Mouse (Mus musculus) kidney, embryonic 16.5 days (tissue): ENCODE data around the gene Sorbs2. TPM values are rescaled to one million over a fixed set of nuclear protein-coding genes. Genes with fewer than 3 reads are reported as not detected.

Source experiments
- ATAC-seq: fragments of 200-750 bp; cut with Nextera tagmentation; 2 replicates; pipeline ENCODE4 v1.8.0; 2017; ENCODE audit warnings: moderate TSS enrichment; ENCODE audit not compliant: low FRiP score, low TSS enrichment
- H3K27ac ChIP-seq: fragments of 300-500 bp; sonication (generic); 2 replicates; pipeline ENCODE4 v1.5.1; 2014; ENCODE audit warnings: low read length
- H3K27me3 ChIP-seq: fragments of 300-500 bp; sonication (generic); 2 replicates; pipeline ENCODE4 v1.6.1; 2014; ENCODE audit warnings: low read length, control low read depth, mixed read lengths; ENCODE audit not compliant: insufficient read depth
- H3K36me3 ChIP-seq: fragments of 300-500 bp; sonication (generic); 2 replicates; pipeline ENCODE4 v1.6.1; 2014; ENCODE audit warnings: low read length, control low read depth, mixed read lengths; ENCODE audit not compliant: insufficient read depth
- H3K4me1 ChIP-seq: fragments of 300-500 bp; sonication (generic); 2 replicates; pipeline ENCODE4 v1.6.1; 2014; ENCODE audit warnings: low read length, control low read depth, mixed read lengths; ENCODE audit not compliant: insufficient read depth
- H3K4me2 ChIP-seq: fragments of 300-500 bp; sonication (generic); replicated peaks from 2 replicates; pipeline ENCODE4 v1.6.1; 2014; ENCODE audit warnings: low read depth, low read length
- H3K4me3 ChIP-seq: fragments of 300-500 bp; sonication (generic); 2 replicates; pipeline ENCODE4 v1.5.1; 2014; ENCODE audit warnings: mild to moderate bottlenecking, low read length
- H3K9ac ChIP-seq: fragments of 300-500 bp; sonication (generic); replicated peaks from 2 replicates; pipeline ENCODE4 v1.6.1; 2014; ENCODE audit warnings: low read length
- H3K9me3 ChIP-seq: fragments of 300-500 bp; sonication (generic); 2 replicates; pipeline ENCODE4 v1.6.1; 2016; ENCODE audit warnings: low read length, control low read depth
- WGBS: fragments of 180-500 bp; shearing (Covaris S2); extraction: QIAGEN DNeasy Blood & Tissue Kit; methylation state at CpG from one replicate; pipeline ENCODE4 v1.1.7; 2014; 5-methylcytosine and 5-hydroxymethylcytosine counted together
- polyA plus RNA-seq: library from polyadenylated mRNA; unstranded; fragments of >200 nt; fragmentation: Nextera tagmentation; extraction: Ambion mirVana; gene quantifications from 2 replicates; pipeline ENCODE4 v1.2.1, GENCODE M21; 2015

The Sorbs2 gene
- polyA plus RNA-seq, 1 experiment from 2014 or later, result 35.5 TPM

DNA sequence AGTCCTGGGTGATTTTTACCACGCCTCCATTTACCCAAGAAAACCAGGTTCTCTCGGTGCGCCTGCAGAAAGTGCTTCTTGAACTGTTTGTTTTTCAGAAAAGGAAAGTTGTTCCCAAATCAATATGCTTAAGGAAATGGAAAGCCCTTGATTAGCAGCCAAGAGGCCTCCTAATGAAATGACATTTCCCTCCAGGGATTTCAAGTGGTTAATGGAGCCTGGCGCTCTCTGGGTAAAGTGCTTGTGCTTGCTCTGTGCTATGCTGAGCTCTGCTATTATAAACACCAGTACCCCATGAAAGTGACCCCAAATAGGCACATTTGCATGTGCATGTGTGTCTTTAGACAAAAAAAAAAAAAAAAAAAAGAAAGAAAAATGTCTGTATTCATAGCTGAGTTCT is 84.3 kb downstream of the Sorbs2 start:
- Histone ChIP-seq H3K27ac (peak overlapping the region; percentile 45), H3K4me1 (peaks cover 12% of the 10 kb centered on the region), H3K27me3 (no peaks in the 10 kb centered on the region), H3K4me3 (no peak overlapping the region), H3K4me2 (no peak overlapping the region), H3K36me3 (no peaks in the 10 kb centered on the region), H3K9ac (no peak overlapping the region), H3K9me3 (no peaks in the 10 kb centered on the region)
- ATAC-seq, result no peak
- WGBS, result 58% methylated on average over 4 of the region's 4 CpGs

- ATAC-seq, result no peak
- no peak overlapping the region for H3K27ac ChIP-seq
- no peak overlapping the region for H3K4me2 ChIP-seq
Measured at GRCm38 (mm10) chr8:45593711-45594110, 86.1 kb downstream of the Sorbs2 start.

DNA sequence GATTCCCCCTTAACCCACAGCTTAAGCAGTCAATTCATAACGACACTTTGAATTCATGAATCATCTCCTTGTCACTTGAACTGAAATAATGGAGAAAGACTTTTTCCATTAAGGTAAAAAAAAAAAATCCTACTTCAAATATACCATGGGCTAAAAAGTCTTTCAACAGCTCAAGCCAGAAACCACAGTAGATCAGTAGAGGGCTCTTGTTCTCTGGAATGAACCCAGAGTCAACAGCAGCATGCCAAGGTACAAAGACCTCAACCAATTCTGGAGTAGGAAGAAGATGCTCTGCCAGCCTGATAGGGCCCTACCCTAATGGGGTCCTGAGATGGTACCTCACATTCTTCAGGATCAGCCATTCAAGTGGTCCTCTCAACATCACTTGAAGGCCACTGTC is 88.4 kb downstream of the Sorbs2 start:
- Histone ChIP-seq H3K4me1 (peaks cover 8% of the 10 kb centered on the region), H3K36me3 (no peaks in the 10 kb centered on the region), H3K9ac (no peak overlapping the region), H3K27ac (no peak overlapping the region), H3K9me3 (no peaks in the 10 kb centered on the region), H3K27me3 (no peaks in the 10 kb centered on the region), H3K4me3 (no peak overlapping the region), H3K4me2 (no peak overlapping the region)
- WGBS, result 82% methylated on average over 1 of the region's 1 CpGs
- no peak for ATAC-seq

More at GRCm38 (mm10) chr8:45593711-45594110, 86.1 kb downstream of the Sorbs2 start:
- no peaks in the 10 kb centered on the region for H3K9me3 ChIP-seq
- 71% methylated on average over 5 of the region's 5 CpGs for WGBS
- H3K4me1 ChIP-seq, result peaks cover 8% of the 10 kb centered on the region
- no peaks in the 10 kb centered on the region for H3K27me3 ChIP-seq
- H3K4me3 ChIP-seq, result no peak overlapping the region
- H3K9ac ChIP-seq, result no peak overlapping the region
- no peaks in the 10 kb centered on the region for H3K36me3 ChIP-seq

- no peak for ATAC-seq
- no peaks in the 10 kb centered on the region for H3K27me3 ChIP-seq
- no peak overlapping the region for H3K27ac ChIP-seq
- WGBS, result 87% methylated on average over 2 of the region's 2 CpGs
- H3K4me3 ChIP-seq, result no peak overlapping the region
- peaks cover 7% of the 10 kb centered on the region for H3K4me1 ChIP-seq
- H3K36me3 ChIP-seq, result no peaks in the 10 kb centered on the region
- H3K4me2 ChIP-seq, result no peak overlapping the region
- H3K9ac ChIP-seq, result no peak overlapping the region
- H3K9me3 ChIP-seq, result no peaks in the 10 kb centered on the region
Measured at GRCm38 (mm10) chr8:45596591-45596990, 89.0 kb downstream of the Sorbs2 start.

DNA sequence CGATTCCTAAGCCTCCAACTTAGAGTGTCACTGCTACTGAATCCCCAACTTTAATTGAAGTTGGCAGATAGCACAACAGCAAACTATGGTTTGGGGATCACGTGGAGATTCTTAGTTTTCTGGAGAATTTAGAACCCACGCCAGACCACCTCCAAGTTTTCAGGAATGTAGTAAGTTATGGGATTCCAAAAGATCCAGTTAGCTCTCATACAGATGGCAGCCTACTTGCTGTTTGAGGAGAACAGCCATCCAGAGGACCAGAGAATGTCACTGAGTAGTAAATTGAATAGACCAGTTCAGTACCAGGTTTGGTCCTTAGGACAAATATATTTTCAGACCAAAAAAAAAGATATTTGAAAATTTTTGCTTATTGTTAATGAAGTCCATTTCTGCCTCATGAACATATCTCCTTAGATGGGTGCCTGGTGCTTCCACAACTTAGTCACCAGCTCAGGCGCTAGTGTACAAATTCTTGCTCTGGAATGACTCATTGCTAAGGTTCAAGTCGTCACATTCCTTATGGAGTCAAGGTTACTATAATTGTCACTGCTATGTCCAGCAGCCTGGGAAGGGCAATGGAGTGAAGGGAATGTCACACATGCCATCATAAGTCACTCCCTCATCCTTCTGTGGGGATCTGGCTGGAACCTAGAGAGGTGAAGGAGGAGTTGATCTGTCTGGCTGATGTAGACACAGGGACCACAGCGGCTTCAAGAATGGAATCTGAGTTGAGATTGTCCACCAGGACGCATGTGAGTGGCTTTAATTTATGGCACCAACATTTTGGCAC is 90.2 kb downstream of the Sorbs2 start:
- Histone ChIP-seq H3K36me3 (no peaks in the 10 kb centered on the region), H3K27me3 (no peaks in the 10 kb centered on the region), H3K27ac (no peak overlapping the region), H3K9ac (no peak overlapping the region), H3K9me3 (no peaks in the 10 kb centered on the region), H3K4me3 (no peak overlapping the region), H3K4me2 (no peak overlapping the region), H3K4me1 (no peaks in the 10 kb centered on the region)
- ATAC-seq, result no peak
- WGBS, result 76% methylated on average over 7 of the region's 7 CpGs

DNA sequence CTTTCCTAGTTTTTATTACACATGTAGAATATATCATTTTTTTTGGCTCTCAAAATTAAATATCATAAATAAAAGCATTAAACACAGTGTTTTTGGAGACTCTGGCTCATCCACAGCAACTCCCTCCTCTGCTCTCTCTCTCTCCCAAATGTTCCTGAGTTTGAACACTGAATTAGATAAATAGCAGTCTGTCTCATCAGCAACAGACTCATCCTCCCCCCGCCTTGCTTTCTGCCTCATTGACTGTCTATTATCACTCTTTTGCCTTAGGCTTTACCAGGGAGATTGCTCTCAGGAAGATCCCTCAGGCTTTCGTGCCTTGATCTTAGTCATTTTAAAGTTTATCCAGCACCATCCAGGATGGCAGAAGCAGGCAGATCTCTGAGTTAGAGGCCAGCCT is 91.3 kb downstream of the Sorbs2 start:
- no peaks in the 10 kb centered on the region for H3K36me3 ChIP-seq
- WGBS, result 58% methylated on average over 2 of the region's 2 CpGs
- no peak overlapping the region for H3K9ac ChIP-seq
- H3K27me3 ChIP-seq, result no peaks in the 10 kb centered on the region
- H3K9me3 ChIP-seq, result no peaks in the 10 kb centered on the region
- ATAC-seq, result no peak
- H3K4me2 ChIP-seq, result no peak overlapping the region
- no peak overlapping the region for H3K4me3 ChIP-seq
- no peak overlapping the region for H3K27ac ChIP-seq
- H3K4me1 ChIP-seq, result no peaks in the 10 kb centered on the region

DNA sequence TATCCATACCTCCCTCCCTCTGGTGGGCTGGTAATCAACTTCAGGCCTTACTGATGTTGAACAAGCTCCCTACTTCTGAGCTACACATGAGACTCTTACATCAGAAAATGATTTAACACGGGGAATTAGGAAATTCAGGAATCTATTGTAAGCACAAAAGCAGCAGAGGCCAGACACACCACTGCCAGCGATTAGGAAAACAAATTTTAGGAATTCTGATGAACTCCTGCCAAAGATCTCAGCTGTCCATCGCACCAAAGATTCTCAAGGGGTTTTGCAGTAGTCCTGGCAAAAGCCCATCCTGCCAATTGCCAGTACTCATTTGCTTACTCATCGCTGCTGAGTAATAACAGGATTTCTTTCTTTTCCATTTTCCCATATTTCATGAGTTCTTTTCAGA is 94.4 kb downstream of the Sorbs2 start:
- Histone ChIP-seq H3K4me1 (no peaks in the 10 kb centered on the region), H3K36me3 (no peaks in the 10 kb centered on the region), H3K4me3 (no peak overlapping the region), H3K4me2 (no peak overlapping the region), H3K27me3 (no peaks in the 10 kb centered on the region), H3K9ac (no peak overlapping the region), H3K9me3 (no peaks in the 10 kb centered on the region), H3K27ac (no peak overlapping the region)
- no peak for ATAC-seq
- WGBS, result 81% methylated on average over 4 of the region's 4 CpGs

DNA sequence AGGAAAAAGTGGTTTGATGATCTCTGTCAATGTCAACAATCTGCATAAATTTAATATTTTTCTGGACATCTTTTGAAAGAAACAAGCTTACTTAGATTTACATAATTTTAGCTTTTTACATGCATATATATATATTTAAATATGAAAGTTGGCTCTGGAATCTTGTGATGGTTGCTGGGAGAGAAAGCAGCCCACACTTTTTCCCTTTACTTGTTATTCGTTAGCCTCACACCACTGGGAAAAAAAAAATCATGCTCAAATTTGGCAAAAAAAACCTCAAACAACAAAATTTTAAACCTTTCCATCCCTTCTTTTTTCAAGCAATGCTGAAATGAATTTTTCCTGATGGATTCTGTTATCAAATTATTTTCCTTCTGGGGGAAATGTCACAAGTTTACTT is 97.8 kb downstream of the Sorbs2 start:
- Histone ChIP-seq H3K9ac (no peak overlapping the region), H3K27me3 (no peaks in the 10 kb centered on the region), H3K9me3 (no peaks in the 10 kb centered on the region), H3K4me3 (no peak overlapping the region), H3K4me2 (no peak overlapping the region), H3K27ac (no peak overlapping the region), H3K36me3 (no peaks in the 10 kb centered on the region), H3K4me1 (peaks cover 10% of the 10 kb centered on the region; the same call in 1 of the 2 replicates)
- 76% methylated on average over 1 of the region's 1 CpGs for WGBS
- no peak for ATAC-seq

GRCm38 (mm10) chr8:45607012-45607411 is 99.4 kb downstream of the Sorbs2 start:
- ATAC-seq, result no peak
- H3K4me3 ChIP-seq, result no peak overlapping the region
- 87% methylated on average over 6 of the region's 6 CpGs for WGBS
- H3K9ac ChIP-seq, result no peak overlapping the region
- H3K4me2 ChIP-seq, result no peak overlapping the region
- no peaks in the 10 kb centered on the region for H3K27me3 ChIP-seq
- peaks cover 25% of the 10 kb centered on the region for H3K4me1 ChIP-seq
- no peaks in the 10 kb centered on the region for H3K36me3 ChIP-seq
- H3K27ac ChIP-seq, result no peak overlapping the region
- H3K9me3 ChIP-seq, result no peaks in the 10 kb centered on the region

DNA sequence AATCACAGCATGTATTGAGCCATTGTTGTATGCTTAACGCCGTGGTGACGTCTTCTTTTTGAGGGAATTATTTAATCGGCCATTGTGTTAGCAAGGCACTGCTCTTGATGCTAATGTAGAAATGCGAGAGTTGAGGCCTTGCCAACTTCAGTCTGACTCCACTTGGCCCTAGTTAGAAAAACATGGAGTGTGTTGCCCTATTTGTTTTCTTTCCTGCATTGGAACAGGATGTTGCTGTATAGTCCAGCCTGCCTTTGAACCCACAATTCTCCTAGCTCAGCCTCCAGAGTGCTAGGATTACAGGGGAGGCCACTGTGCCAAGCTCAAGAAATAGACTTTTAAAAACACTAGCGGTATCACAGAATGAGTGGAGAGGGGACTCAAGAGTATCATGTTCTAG is 100.8 kb downstream of the Sorbs2 start:
- no peak overlapping the region for H3K9ac ChIP-seq
- ATAC-seq, result no peak
- H3K36me3 ChIP-seq, result no peaks in the 10 kb centered on the region
- no peaks in the 10 kb centered on the region for H3K9me3 ChIP-seq
- WGBS, result 87% methylated on average over 6 of the region's 6 CpGs
- peaks cover 25% of the 10 kb centered on the region for H3K4me1 ChIP-seq
- no peak overlapping the region for H3K27ac ChIP-seq
- H3K4me2 ChIP-seq, result no peak overlapping the region
- H3K4me3 ChIP-seq, result no peak overlapping the region
- H3K27me3 ChIP-seq, result no peaks in the 10 kb centered on the region
